Mouse (Mus musculus) left cerebral cortex, postnatal 10 days (tissue): ENCODE data around the gene Relb. TPM values are rescaled to one million over a fixed set of nuclear protein-coding genes. Genes with fewer than 3 reads are reported as not detected.

Experiments used
- DNase-seq, 2 experiments: peaks; one replicate each; pipeline ENCODE4 v3.0.0; 2021 to 2022; ENCODE audit warnings: low spot score in 2 of 2, mixed read lengths in 1 of 2; ENCODE audit errors: extremely low spot score in 1 of 2
- intact Hi-C: fragments of 180-260 bp; cut with DNase I; formaldehyde crosslinking; loops from one replicate; pipeline ENCODE4 v1.15.1; 2025
- total RNA-seq, 2 experiments: library from RNA; stranded (reverse); gene quantifications; 2 replicates each; pipeline ENCODE4 v1.2.3; 2021

The Relb gene
- total RNA-seq, 2 experiments from 2014 or later, result 5.9 to 6.5 TPM

DNA sequence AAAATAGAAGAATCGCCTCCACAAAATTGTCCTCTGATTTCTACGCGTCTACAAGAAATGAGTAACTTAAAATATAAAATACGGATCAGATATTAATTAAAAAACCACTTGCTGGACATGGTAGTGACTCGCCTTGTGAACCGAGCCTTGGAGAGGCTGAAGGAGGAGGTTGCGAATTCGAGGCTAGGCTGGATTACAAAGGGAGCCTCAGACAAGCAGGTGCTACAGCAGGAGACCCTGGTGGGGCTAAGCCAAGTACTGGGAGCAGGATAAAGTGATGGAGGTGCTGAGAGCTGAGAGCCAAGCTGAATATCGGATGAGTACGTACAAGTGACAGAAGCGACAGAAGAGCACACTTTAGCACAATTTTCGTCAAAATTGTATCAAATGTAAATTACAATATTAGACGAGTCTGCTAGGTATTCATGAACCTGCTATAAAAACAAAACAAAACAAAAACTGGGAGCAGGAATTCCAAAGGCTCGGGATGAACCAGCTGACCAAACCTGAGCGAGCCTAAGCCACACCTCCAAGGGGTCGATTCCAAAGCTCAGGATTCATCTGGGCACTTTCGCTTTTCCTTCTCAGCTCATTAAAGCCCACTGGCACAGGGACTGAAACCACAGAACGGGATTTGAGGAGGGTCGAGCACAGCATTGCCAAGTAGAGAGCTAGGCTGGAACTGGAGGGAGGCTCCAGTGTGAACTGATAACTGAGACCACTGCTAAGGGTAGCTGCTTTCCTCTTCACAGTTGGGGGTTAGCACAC, 66.4 kb downstream of the Relb start, which contains the start of gene Ppp1r37:
Gene Ppp1r37 (minus strand): TSS at position 434 of the 768 bp plus-strand sequence.
- no peak for DNase-seq
- intact Hi-C loops, result no loop called here

- DNase-seq, result peak; percentile 79 to 94
- intact Hi-C loops, result no loop called here
Measured at GRCm38 (mm10) chr7:19561765-19562642, 67.2 kb downstream of the Relb start.

DNA sequence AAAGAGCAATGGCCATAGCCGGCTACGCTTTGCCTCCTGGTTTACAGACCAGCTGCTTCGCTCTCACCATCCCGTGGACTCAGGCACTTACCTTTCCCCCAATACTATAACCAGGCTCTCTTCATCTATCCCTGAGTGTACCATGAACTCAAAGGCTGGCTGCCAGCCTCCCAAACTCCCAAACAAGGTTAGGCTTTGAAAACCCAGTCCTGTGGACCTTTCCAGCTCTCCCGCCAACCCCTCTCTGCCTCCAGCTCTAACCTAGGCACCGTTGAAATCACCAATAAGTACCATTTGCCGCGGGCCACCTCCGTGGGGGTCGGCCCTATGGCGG, 67.8 kb downstream of the Relb start:
- intact Hi-C loops, result no loop called here
- no peak for DNase-seq

GRCm38 (mm10) chr7:19560491-19561260, 68.6 kb downstream of the Relb start:
- DNase-seq, result no peak
- intact Hi-C loops, result no loop called here

DNA sequence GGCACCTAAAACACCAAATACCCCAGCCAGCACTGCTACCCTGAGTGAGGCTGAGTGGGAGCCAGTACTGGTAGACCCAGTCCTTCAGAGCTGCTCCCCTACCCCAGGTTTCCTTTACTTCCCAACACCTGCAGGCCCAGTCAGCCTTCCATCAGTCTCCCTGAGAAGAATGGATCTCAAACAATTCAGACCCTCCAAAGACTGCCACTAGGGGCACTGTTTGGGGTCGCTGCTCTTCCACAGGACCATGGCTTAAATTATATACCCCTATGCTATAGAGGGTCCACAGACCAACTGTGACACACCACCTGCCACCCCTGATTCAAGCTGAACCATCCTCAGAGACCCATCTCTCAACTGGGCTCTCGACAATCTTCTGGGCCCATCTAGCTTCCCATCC, 70.3 kb downstream of the Relb start:
- intact Hi-C loops, result no loop called here
- DNase-seq, result no peak

DNA sequence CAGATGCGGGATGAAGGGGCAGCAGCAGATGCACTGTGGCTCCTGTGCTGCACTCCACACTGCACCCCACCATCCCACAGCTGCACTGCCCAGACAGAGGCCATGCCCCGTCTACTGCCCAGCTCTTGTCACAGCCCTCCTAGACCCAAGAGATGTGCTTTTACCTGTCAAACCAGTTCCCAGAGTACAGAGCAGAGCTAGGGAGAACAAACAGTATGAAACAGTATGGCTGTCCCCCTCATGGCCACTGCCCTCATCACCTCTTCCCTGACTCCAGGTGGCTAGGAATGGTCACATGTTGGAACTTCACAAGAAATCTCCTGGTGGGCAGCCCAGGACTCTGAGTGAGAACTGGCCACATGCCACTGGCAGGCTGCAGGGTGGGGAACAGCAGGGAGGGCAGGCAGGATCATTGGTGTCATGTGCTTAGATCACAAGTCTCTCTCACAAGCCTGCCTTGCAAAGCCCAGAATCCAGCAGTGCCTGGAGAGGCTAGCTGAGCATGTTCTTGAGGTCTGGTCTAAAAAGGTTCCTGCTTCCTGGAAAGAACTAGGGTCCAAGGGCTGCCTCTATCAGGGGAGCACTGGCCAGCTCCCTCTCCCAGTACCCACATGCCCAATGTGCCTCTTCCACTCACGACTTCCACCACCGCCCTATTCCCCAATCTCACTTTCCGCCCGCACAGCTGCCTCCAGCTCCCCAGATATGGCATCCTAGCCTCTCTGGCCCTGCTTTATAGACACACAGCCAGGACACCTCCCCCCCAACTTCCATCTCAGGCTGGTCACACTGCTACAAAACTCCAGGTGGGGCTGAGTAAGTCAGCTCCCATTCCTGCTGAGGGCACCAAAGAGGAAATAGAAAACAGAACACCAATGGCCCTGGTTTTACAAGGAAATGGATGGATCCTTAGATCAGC, 71.0 kb downstream of the Relb start:
- intact Hi-C loops, result no loop called here
- no peak for DNase-seq

GRCm38 (mm10) chr7:19557086-19557485, 72.2 kb downstream of the Relb start:
- DNase-seq, result no peak
- intact Hi-C loops, result no loop called here

Other genes starting within 250 kb of the Relb start
- 10 to 100 TPM; 39.0 to 39.7 TPM for gene Ercc2, start 247.4 kb downstream of the Relb start, total RNA-seq
- gene Klc3, start 225.3 kb downstream of the Relb start, total RNA-seq, result 1 to 10 TPM in 1 of 2 experiments, under 1 TPM in 1; 0.93 to 1.2 TPM
- 1 to 10 TPM in 1 of 2 experiments, under 1 TPM in 1; 0.57 to 1.0 TPM for gene Ckm, start 224.7 kb downstream of the Relb start, total RNA-seq
- gene Mark4, start 170.6 kb downstream of the Relb start, total RNA-seq, result 100 to 1,000 TPM; 110 to 115 TPM
- gene Exoc3l2, start 166.1 kb downstream of the Relb start, total RNA-seq, result 1 to 10 TPM in 1 of 2 experiments, under 1 TPM in 1; 0.69 to 1.4 TPM
- 1 to 10 TPM; 7.6 to 7.8 TPM for gene Bloc1s3, start 121.1 kb downstream of the Relb start, total RNA-seq
- 10 to 100 TPM; 18.4 to 24.1 TPM for gene Trappc6a, start 121.0 kb downstream of the Relb start, total RNA-seq
- under 1 TPM; 0.49 to 0.94 TPM for gene Nkpd1, start 111.6 kb downstream of the Relb start, total RNA-seq
- 10 to 100 TPM; 78.7 to 79.3 TPM for gene Ppp1r37, start 66.4 kb downstream of the Relb start, total RNA-seq
- under 1 TPM; 0.36 to 0.45 TPM for gene Zfp296, start 52.2 kb downstream of the Relb start, total RNA-seq
- gene Gemin7, start 51.8 kb downstream of the Relb start, total RNA-seq, result 10 to 100 TPM; 51.7 to 55.2 TPM
- gene Clasrp, start 25.0 kb downstream of the Relb start, total RNA-seq, result 10 to 100 TPM; 78.0 to 81.5 TPM
- gene Clptm1, start 35.6 kb upstream of the Relb start, total RNA-seq, result 100 to 1,000 TPM; 144 to 147 TPM
- not detected for gene Apoc2, start 48.5 kb upstream of the Relb start, total RNA-seq
- not detected for gene Gm44805, start 52.0 kb upstream of the Relb start, total RNA-seq
- gene Apoc4, start 52.0 kb upstream of the Relb start, total RNA-seq, result not detected
- gene Apoc1, start 63.2 kb upstream of the Relb start, total RNA-seq, result 1 to 10 TPM; 3.1 to 3.3 TPM
- gene Apoe, start 69.8 kb upstream of the Relb start, total RNA-seq, result 1,000 to 10,000 TPM; 1,326 to 1,376 TPM
- 100 to 1,000 TPM; 114 to 118 TPM for gene Tomm40, start 86.0 kb upstream of the Relb start, total RNA-seq
- gene Nectin2, start 121.0 kb upstream of the Relb start, total RNA-seq, result 10 to 100 TPM; 18.9 to 22.0 TPM
- 10 to 100 TPM; 10.3 to 10.9 TPM for gene Bcam, start 141.6 kb upstream of the Relb start, total RNA-seq
- not detected for gene Cblc, start 167.4 kb upstream of the Relb start, total RNA-seq
- 1 to 10 TPM in 1 of 2 experiments, not detected in 1; 1.0 TPM for gene Bcl3, start 193.3 kb upstream of the Relb start, total RNA-seq
- gene Gm19345, start 222.6 kb upstream of the Relb start, total RNA-seq, result 1 to 10 TPM; 6.3 to 6.7 TPM
- not detected for gene Ceacam16, start 231.9 kb upstream of the Relb start, total RNA-seq